9 mouse cellular contexts compared by ENCODE assay signal in genomic region chr7:29126173-29126915, GRCm38 (mm10). TPM values are rescaled to one million over a fixed set of nuclear protein-coding genes. Genes with fewer than 3 reads are reported as not detected.
A peak's percentile ranks its signal among the peaks of the same experiment; 100 is the strongest.
DNase-seq lines count a peak whose midpoint lies in the region; ATAC-seq and TF ChIP-seq lines count a peak whose summit lies in the region.
"Had no signal": no experiment of that assay in that cellular context is flagged by ENCODE, and none has a peak within 500 bp of the region (broad histone marks: within the 10 kb centered on the region; RNA-seq: fewer than 3 reads in every experiment).

No protein-coding gene starts in this region.

- no peaks in the 10 kb centered on the region for H3K9me3 ChIP-seq in forebrain, postnatal 0 days (ENCODE audit: low read length)
- no peaks in the 10 kb centered on the region for H3K9me3 ChIP-seq in forebrain, embryonic 13.5 days (replicated peaks)
- H3K9me3 ChIP-seq: lung, embryonic 15.5 days had no signal

- H3K9ac ChIP-seq in forebrain, postnatal 0 days, result no peak overlapping the region
- H3K9ac ChIP-seq in forebrain, embryonic 13.5 days, result no peak overlapping the region
- H3K9ac ChIP-seq: lung, embryonic 15.5 days had no signal

- no peaks in the 10 kb centered on the region; the same call in 1 of the 2 replicates for H3K4me1 ChIP-seq in forebrain, postnatal 0 days (ENCODE audit: insufficient read depth)
- H3K4me1 ChIP-seq in forebrain, embryonic 13.5 days, result peaks cover 11% of the 10 kb centered on the region

- no peaks in the 10 kb centered on the region for H3K36me3 ChIP-seq in forebrain, postnatal 0 days (ENCODE audit: insufficient read depth)
- no peaks in the 10 kb centered on the region for H3K36me3 ChIP-seq in forebrain, embryonic 13.5 days (ENCODE audit: poor library complexity, severe bottlenecking)
- H3K36me3 ChIP-seq: lung, embryonic 15.5 days had no signal

- H3K4me2 ChIP-seq in forebrain, postnatal 0 days (ENCODE audit: low read depth), result no peak overlapping the region
- H3K4me2 ChIP-seq in forebrain, embryonic 13.5 days, result no peak overlapping the region
- H3K4me2 ChIP-seq: lung, embryonic 15.5 days had no signal

- ATAC-seq in forebrain, postnatal 0 days, result no peak
- no peak for ATAC-seq in forebrain, embryonic 13.5 days

- no peak overlapping the region for H3K4me3 ChIP-seq in forebrain, postnatal 0 days (ENCODE audit: low read depth, low read length)
- no peak overlapping the region for H3K4me3 ChIP-seq in forebrain, embryonic 13.5 days
- H3K4me3 ChIP-seq: lung, embryonic 15.5 days had no signal

- H3K27me3 ChIP-seq in forebrain, postnatal 0 days (ENCODE audit: insufficient read depth, low read length), result no peaks in the 10 kb centered on the region
- H3K27me3 ChIP-seq in forebrain, embryonic 13.5 days, result peaks cover 5% of the 10 kb centered on the region; the same call in 1 of the 2 replicates
- H3K27me3 ChIP-seq: lung, embryonic 15.5 days had no signal

- H3K27ac ChIP-seq in forebrain, postnatal 0 days (ENCODE audit: low read depth, low read length), result no peak overlapping the region
- no peak overlapping the region for H3K27ac ChIP-seq in forebrain, embryonic 13.5 days
- H3K27ac ChIP-seq: lung, embryonic 15.5 days had no signal

- peak; percentile 10 for DNase-seq in forebrain, postnatal 0 days
- DNase-seq in A20 (ENCODE audit: low read depth, low spot score), result peak; percentile 82
- peak; percentile 75 for DNase-seq in adrenal gland, postnatal 10 days
- DNase-seq in fibroblast of lung, adult 2 months (ENCODE audit: low read depth), result peak; percentile 30
- peak; percentile 64 for DNase-seq in kidney, postnatal 14 days
- DNase-seq in lung, postnatal 14 days, result peak; percentile 80
- DNase-seq in spleen, postnatal 14 days (ENCODE audit: low spot score in 2 of 2), result peak; percentile 47 to 64

- TF ChIP-seq CTCF in forebrain, postnatal 0 days (IDR thresholded peaks at IDR 0.05; ENCODE audit: low read depth), result peak; percentile 55

- WGBS in forebrain, postnatal 0 days, result 30% methylated on average over 7 of the region's 7 CpGs
- 41% methylated on average over 7 of the region's 7 CpGs for WGBS in forebrain, embryonic 13.5 days

RNA-seq across cellular contexts. Expression of gene Ryr1, which starts 1.4 kb away (rescaled TPM):
- total RNA-seq in forebrain, postnatal 0 days (2014; rRNA removed), result 4.6 and 6.7 TPM in 2 replicates
- 4.2 and 8.8 TPM in 2 replicates for polyA plus RNA-seq in forebrain, postnatal 0 days (2015; fragmentation: Nextera tagmentation; extraction: Ambion mirVana)
- 7.5 and 10.2 TPM in 2 replicates for polyA plus RNA-seq in forebrain, embryonic 13.5 days (2015; fragmentation: Nextera tagmentation; extraction: Ambion mirVana)
- 10 to 100 TPM; 11.2 to 44.9 TPM for total RNA-seq in adrenal gland, postnatal 10 days (2021)

RNA-seq across cellular contexts. Expression of gene Rasgrp4, which starts 8.3 kb away (rescaled TPM):
- total RNA-seq in forebrain, postnatal 0 days (2014; rRNA removed), result 1.8 and 4.0 TPM in 2 replicates
- polyA plus RNA-seq in forebrain, postnatal 0 days (2015; fragmentation: Nextera tagmentation; extraction: Ambion mirVana), result 0.84 and 1.3 TPM in 2 replicates
- 0.48 and 0.57 TPM in 2 replicates for polyA plus RNA-seq in forebrain, embryonic 13.5 days (2015; fragmentation: Nextera tagmentation; extraction: Ambion mirVana)
- total RNA-seq in adrenal gland, postnatal 10 days (2021), result 1 to 10 TPM; 2.1 to 2.2 TPM

RNA-seq across cellular contexts. Expression of gene Fam98c, which starts 29.7 kb away (rescaled TPM):
- total RNA-seq in forebrain, postnatal 0 days (2014; rRNA removed), result 15.9 and 23.5 TPM in 2 replicates
- 24.7 and 25.3 TPM in 2 replicates for polyA plus RNA-seq in forebrain, postnatal 0 days (2015; fragmentation: Nextera tagmentation; extraction: Ambion mirVana)
- polyA plus RNA-seq in forebrain, embryonic 13.5 days (2015; fragmentation: Nextera tagmentation; extraction: Ambion mirVana), result 14.1 and 15.9 TPM in 2 replicates
- total RNA-seq in adrenal gland, postnatal 10 days (2021), result 10 to 100 TPM; 12.9 to 17.3 TPM

RNA-seq across cellular contexts. Expression of gene Ggn, which starts 43.7 kb away (rescaled TPM):
- 0.67 and 0.77 TPM in 2 replicates for total RNA-seq in forebrain, postnatal 0 days (2014; rRNA removed)
- 0.39 and 0.40 TPM in 2 replicates for polyA plus RNA-seq in forebrain, postnatal 0 days (2015; fragmentation: Nextera tagmentation; extraction: Ambion mirVana)
- polyA plus RNA-seq in forebrain, embryonic 13.5 days (2015; fragmentation: Nextera tagmentation; extraction: Ambion mirVana), result 0.38 and 0.65 TPM in 2 replicates
- 1 to 10 TPM in 1 of 2 experiments, under 1 TPM in 1; 0.69 to 1.3 TPM for total RNA-seq in adrenal gland, postnatal 10 days (2021)

RNA-seq across cellular contexts. Expression of gene Spred3, which starts 43.9 kb away (rescaled TPM):
- total RNA-seq in forebrain, postnatal 0 days (2014; rRNA removed), result 19.0 and 29.0 TPM in 2 replicates
- 4.7 and 6.8 TPM in 2 replicates for polyA plus RNA-seq in forebrain, postnatal 0 days (2015; fragmentation: Nextera tagmentation; extraction: Ambion mirVana)
- 5.6 and 6.5 TPM in 2 replicates for polyA plus RNA-seq in forebrain, embryonic 13.5 days (2015; fragmentation: Nextera tagmentation; extraction: Ambion mirVana)
- 1 to 10 TPM; 4.8 to 9.6 TPM for total RNA-seq in adrenal gland, postnatal 10 days (2021)

Comparison
In these comparisons a context has a peak if more than half of its experiments do, and no peak if none do; other contexts are left out.
1. DNase-seq: peak in every context shown above with its lines; median percentile 82 in A20; 80 in lung, postnatal 14 days; 75 in adrenal gland, postnatal 10 days; 64 in kidney, postnatal 14 days; 56 in spleen, postnatal 14 days; 30 in fibroblast of lung, adult 2 months; 10 in forebrain, postnatal 0 days.